Mouse (Mus musculus): ENCODE data around the gene Vars. TPM values are rescaled to one million over a fixed set of nuclear protein-coding genes. Genes with fewer than 3 reads are reported as not detected.
A peak's percentile ranks its signal among the peaks of the same experiment; 100 is the strongest.

The Vars gene
- polyA plus RNA-seq, 1 experiment from 2014 or later = 74.0 TPM

GRCm38 (mm10) chr17:35048149-35048931 is 47.6 kb downstream of the Vars start:
- Histone ChIP-seq H3K36me3 (ENCODE audit: control insufficient read depth, insufficient read depth) (peaks cover 11% of the 10 kb centered on the region; the same call in 1 of the 2 replicates), H3K27ac (ENCODE audit: low read depth, low read length) (peak overlapping the region; percentile 97), H3K9me3 (ENCODE audit: control insufficient read depth) (no peaks in the 10 kb centered on the region), H3K9ac (ENCODE audit: low read depth, low read length) (peak overlapping the region; percentile 7; the same call in 1 of the 2 replicates), H3K4me3 (ENCODE audit: low read depth, low read length) (peak overlapping the region; percentile 12; the same call in 1 of the 2 replicates), H3K27me3 (replicated peaks; ENCODE audit: control insufficient read depth, insufficient read depth, low read length) (no peaks in the 10 kb centered on the region), H3K4me2 (replicated peaks; ENCODE audit: low read depth) (peak overlapping the region; percentile 94), H3K4me1 (replicated peaks; ENCODE audit: control insufficient read depth, insufficient read depth, low read length) (peaks cover 17% of the 10 kb centered on the region)
- WGBS = 17% methylated on average over 11 of the region's 11 CpGs
- peak; percentile 12 for ATAC-seq
- no peak for TF ChIP-seq CTCF (IDR thresholded peaks at IDR 0.05; ENCODE audit: low read depth)

GRCm38 (mm10) chr17:35048932-35049440 is 48.2 kb downstream of the Vars start:
- no peak overlapping the region for H3K9ac ChIP-seq (ENCODE audit: low read depth, low read length)
- peak overlapping the region; percentile 94 for H3K4me2 ChIP-seq (replicated peaks; ENCODE audit: low read depth)
- no peak for TF ChIP-seq CTCF (IDR thresholded peaks at IDR 0.05; ENCODE audit: low read depth)
- H3K9me3 ChIP-seq (ENCODE audit: control insufficient read depth) = no peaks in the 10 kb centered on the region
- 0 out of 2 replicates have a peak overlapping the region, but pooled peaks have one; percentile 3 for H3K4me3 ChIP-seq (ENCODE audit: low read depth, low read length)
- H3K4me1 ChIP-seq (replicated peaks; ENCODE audit: control insufficient read depth, insufficient read depth, low read length) = peaks cover 17% of the 10 kb centered on the region
- WGBS = 56% methylated on average over 5 of the region's 5 CpGs
- H3K27me3 ChIP-seq (replicated peaks; ENCODE audit: control insufficient read depth, insufficient read depth, low read length) = no peaks in the 10 kb centered on the region
- peak overlapping the region; percentile 97 for H3K27ac ChIP-seq (ENCODE audit: low read depth, low read length)
- ATAC-seq = no peak
- H3K36me3 ChIP-seq (ENCODE audit: control insufficient read depth, insufficient read depth) = peaks cover 17% of the 10 kb centered on the region

GRCm38 (mm10) chr17:35049561-35050016 is 48.8 kb downstream of the Vars start, which contains the start of gene Clic1:
Clic1 (plus strand) TSS chr17:35049966.
- Histone ChIP-seq H3K4me3 (ENCODE audit: low read depth, low read length) (peak within 1 kb of the TSS; percentile 69), H3K9ac (ENCODE audit: low read depth, low read length) (peak within 1 kb of the TSS; percentile 92), H3K4me2 (replicated peaks; ENCODE audit: low read depth) (peak within 1 kb of the TSS; percentile 94), H3K27me3 (replicated peaks; ENCODE audit: control insufficient read depth, insufficient read depth, low read length) (no peaks in the 10 kb centered on the region), H3K9me3 (ENCODE audit: control insufficient read depth) (no peaks in the 10 kb centered on the region), H3K4me1 (replicated peaks; ENCODE audit: control insufficient read depth, insufficient read depth, low read length) (peaks cover 17% of the 10 kb centered on the region), H3K27ac (ENCODE audit: low read depth, low read length) (peak within 1 kb of the TSS; percentile 97), H3K36me3 (ENCODE audit: control insufficient read depth, insufficient read depth) (peaks cover 23% of the 10 kb centered on the region)
- WGBS = under 1% methylated on average over 11 of the region's 11 CpGs
- peak; percentile 5; the same call in 1 of the 2 replicates for ATAC-seq
- TF ChIP-seq CTCF (IDR thresholded peaks at IDR 0.05; ENCODE audit: low read depth) = peak; percentile 67

GRCm38 (mm10) chr17:35050126-35050750 is 49.5 kb downstream of the Vars start:
- peak overlapping the region; percentile 97 for H3K27ac ChIP-seq (ENCODE audit: low read depth, low read length)
- H3K4me2 ChIP-seq (replicated peaks; ENCODE audit: low read depth) = peak overlapping the region; percentile 94
- H3K27me3 ChIP-seq (replicated peaks; ENCODE audit: control insufficient read depth, insufficient read depth, low read length) = no peaks in the 10 kb centered on the region
- H3K4me1 ChIP-seq (replicated peaks; ENCODE audit: control insufficient read depth, insufficient read depth, low read length) = peaks cover 17% of the 10 kb centered on the region
- ATAC-seq = peak; percentile 8; the same call in 1 of the 2 replicates
- H3K4me3 ChIP-seq (ENCODE audit: low read depth, low read length) = peak overlapping the region; percentile 69
- H3K36me3 ChIP-seq (ENCODE audit: control insufficient read depth, insufficient read depth) = peaks cover 30% of the 10 kb centered on the region
- peak overlapping the region; percentile 92 for H3K9ac ChIP-seq (ENCODE audit: low read depth, low read length)
- H3K9me3 ChIP-seq (ENCODE audit: control insufficient read depth) = no peaks in the 10 kb centered on the region
- under 1% methylated on average over 27 of the region's 27 CpGs for WGBS
- TF ChIP-seq CTCF (IDR thresholded peaks at IDR 0.05; ENCODE audit: low read depth) = no peak

GRCm38 (mm10) chr17:35051156-35052086 is 50.6 kb downstream of the Vars start:
- H3K4me2 ChIP-seq (replicated peaks; ENCODE audit: low read depth) = peak overlapping the region; percentile 94
- under 1% methylated on average over 21 of the region's 21 CpGs for WGBS
- H3K27me3 ChIP-seq (replicated peaks; ENCODE audit: control insufficient read depth, insufficient read depth, low read length) = no peaks in the 10 kb centered on the region
- H3K4me3 ChIP-seq (ENCODE audit: low read depth, low read length) = peak overlapping the region; percentile 69
- TF ChIP-seq CTCF (IDR thresholded peaks at IDR 0.05; ENCODE audit: low read depth) = no peak
- H3K4me1 ChIP-seq (replicated peaks; ENCODE audit: control insufficient read depth, insufficient read depth, low read length) = peaks cover 11% of the 10 kb centered on the region
- peak overlapping the region; percentile 89 for H3K27ac ChIP-seq (ENCODE audit: low read depth, low read length)
- H3K9ac ChIP-seq (ENCODE audit: low read depth, low read length) = peak overlapping the region; percentile 78
- peak; percentile 41 for ATAC-seq
- no peaks in the 10 kb centered on the region for H3K9me3 ChIP-seq (ENCODE audit: control insufficient read depth)
- H3K36me3 ChIP-seq (ENCODE audit: control insufficient read depth, insufficient read depth) = peaks cover 40% of the 10 kb centered on the region

Measured in intestine, postnatal 0 days (tissue).